Comparison of ENCODE assay signal across 41 mouse cellular contexts in genomic region chr1:182223815-182224214, GRCm38 (mm10). TPM values are rescaled to one million over a fixed set of nuclear protein-coding genes. Genes with fewer than 3 reads are reported as not detected.
DNase-seq lines count a peak whose midpoint lies in the region; ATAC-seq and TF ChIP-seq lines count a peak whose summit lies in the region.
"Had no signal": no experiment of that assay in that cellular context is flagged by ENCODE, and none has a peak within 500 bp of the region (broad histone marks: within the 10 kb centered on the region; RNA-seq: fewer than 3 reads in every experiment).

No protein-coding gene starts in this region.

- ATAC-seq in megakaryocyte, adult 5-6 weeks (ENCODE audit: poor library complexity, severe bottlenecking) = no peak
- ATAC-seq in common myeloid progenitor, adult 5-6 weeks (replicated peaks; ENCODE audit: low read depth, poor library complexity, severe bottlenecking) = 0 out of 2 replicates have a peak, but pooled peaks have one; percentile 15
- ATAC-seq: forebrain, embryonic 16.5 days; Patski had no signal

- no peak for TF ChIP-seq POLR2A in kidney, adult 2 months (IDR thresholded peaks at IDR 0.05; ENCODE audit: low read depth, low read length)

- WGBS in kidney, adult 2 months = 35% methylated on average over 4 of the region's 4 CpGs

- no peaks in the 10 kb centered on the region for H3K27me3 ChIP-seq in kidney, adult 2 months (replicated peaks; ENCODE audit: control insufficient read depth, insufficient read depth, low read length)
- peaks cover 2% of the 10 kb centered on the region for H3K27me3 ChIP-seq in megakaryocyte, embryonic 14.5 days (replicated peaks)
- H3K27me3 ChIP-seq: hindbrain, embryonic 13.5 days; limb, embryonic 12.5 days; lung, embryonic 15.5 days; neural tube, embryonic 15.5 days; Patski; stomach, embryonic 15.5 days had no signal

- no peaks in the 10 kb centered on the region for H3K36me3 ChIP-seq in kidney, adult 2 months (ENCODE audit: control insufficient read depth, insufficient read depth, low read length)
- peaks cover 8% of the 10 kb centered on the region for H3K36me3 ChIP-seq in megakaryocyte, embryonic 14.5 days (replicated peaks; ENCODE audit: low read length)
- H3K36me3 ChIP-seq: hindbrain, embryonic 13.5 days; limb, embryonic 12.5 days; lung, embryonic 15.5 days; neural tube, embryonic 15.5 days; stomach, embryonic 15.5 days had no signal

- TF ChIP-seq CTCF in kidney, adult 2 months (conservative IDR thresholded peaks at IDR 0.05; ENCODE audit: insufficient read depth, insufficient read length, low read depth, low read length) = no peak

- no peak overlapping the region for H3K4me3 ChIP-seq in kidney, adult 2 months (ENCODE audit: insufficient read depth, low read depth, low read length)
- H3K4me3 ChIP-seq in megakaryocyte, embryonic 14.5 days (replicated peaks) = peak overlapping the region; percentile 67
- H3K4me3 ChIP-seq: erythroblast, embryonic 14.5 days; gastrocnemius, adult 2 months; hindbrain, embryonic 13.5 days; limb, embryonic 12.5 days; lung, embryonic 15.5 days; neural tube, embryonic 15.5 days; stomach, embryonic 15.5 days had no signal

- peaks cover 16% of the 10 kb centered on the region for H3K9me3 ChIP-seq in megakaryocyte, embryonic 14.5 days
- H3K9me3 ChIP-seq: hindbrain, embryonic 13.5 days; lung, embryonic 15.5 days; neural tube, embryonic 15.5 days; stomach, embryonic 15.5 days had no signal

- no peak overlapping the region for H3K27ac ChIP-seq in kidney, adult 2 months (ENCODE audit: insufficient read depth, low read depth, low read length)
- H3K27ac ChIP-seq: gastrocnemius, adult 2 months; hindbrain, embryonic 13.5 days; limb, embryonic 12.5 days; lung, embryonic 15.5 days; neural tube, embryonic 15.5 days; stomach, embryonic 15.5 days had no signal

- no peaks in the 10 kb centered on the region for H3K4me1 ChIP-seq in kidney, adult 2 months (ENCODE audit: control insufficient read depth, insufficient read depth, low read length)
- peaks cover 37% of the 10 kb centered on the region for H3K4me1 ChIP-seq in megakaryocyte, embryonic 14.5 days
- H3K4me1 ChIP-seq: hindbrain, embryonic 13.5 days; neural tube, embryonic 15.5 days; stomach, embryonic 15.5 days had no signal

- peak; percentile 29 for DNase-seq in kidney, adult 2 months
- DNase-seq in kidney, postnatal 4 days = no peak
- no peak for DNase-seq in yolk sac, embryonic 10.5 days (ENCODE audit: low spot score)
- DNase-seq in adrenal gland, adult (ENCODE audit: inconsistent age in 2 of 2, low spot score in 1 of 2) = no peak
- no peak for DNase-seq in urinary bladder, postnatal 36 days (ENCODE audit: low spot score in 2 of 2)
- DNase-seq: adrenal gland, postnatal 25 days; cerebellum, adult 11-12 months; cerebellum, adult 9-11 months; gastrocnemius, adult 2 months; gastrocnemius, postnatal 36 days; heart, adult 18-20 months; heart, postnatal 4 days; kidney, adult 11 months; midbrain, embryonic 14.5 days; retina, postnatal 1 day; right cerebral cortex, postnatal 14 days; thymus, postnatal 14 days had no signal

RNA-seq across cellular contexts. Expression of gene Degs1, which starts 58.8 kb away (rescaled TPM):
- polyA plus RNA-seq in kidney, adult 2 months (2012; rRNA removed) = 137 and 158 TPM in 2 replicates
- 9.6 and 32.4 TPM in 2 replicates for polyA plus RNA-seq in megakaryocyte, embryonic 14.5 days (2012; ENCODE audit: insufficient read depth, low replicate concordance)
- 417 and 430 TPM in 2 replicates for total RNA-seq in megakaryocyte, adult 5-6 weeks (2015)
- total RNA-seq in megakaryocyte, adult 5-6 weeks (2017) = 194 and 208 TPM in 2 replicates
- 20.6 and 27.1 TPM in 2 replicates for total RNA-seq in common myeloid progenitor, adult 5-6 weeks (2017)

RNA-seq across cellular contexts. Expression of gene Vmn1r1, which starts 59.5 kb away (rescaled TPM):
- not detected in 2 replicates for polyA plus RNA-seq in kidney, adult 2 months (2012; rRNA removed)
- polyA plus RNA-seq in megakaryocyte, embryonic 14.5 days (2012; ENCODE audit: insufficient read depth, low replicate concordance) = not detected in 2 replicates
- not detected in 2 replicates for total RNA-seq in megakaryocyte, adult 5-6 weeks (2015)
- total RNA-seq in megakaryocyte, adult 5-6 weeks (2017) = not detected in 2 replicates
- not detected in 2 replicates for total RNA-seq in common myeloid progenitor, adult 5-6 weeks (2017)
- total RNA-seq: adrenal gland, adult 18-20 months; adrenal gland, postnatal 25 days; gastrocnemius, adult 2 months; gastrocnemius, postnatal 36 days; heart, adult 18-20 months; heart, postnatal 4 days; layer of hippocampus, postnatal 10 days; left cerebral cortex, adult 18-20 months; left cerebral cortex, postnatal 14 days; megakaryocyte-erythroid progenitor cell, adult 5-6 weeks had no signal
- polyA plus RNA-seq: cortical plate, adult 2 months; embryonic facial prominence, embryonic 14.5 days; erythroblast, embryonic 14.5 days; forebrain, embryonic 11.5 days; forebrain, embryonic 16.5 days; heart, embryonic 11.5 days; heart, embryonic 16.5 days; hindbrain, embryonic 13.5 days; limb, embryonic 12.5 days; liver, embryonic 11.5 days; liver, embryonic 16.5 days; lung, embryonic 15.5 days; midbrain, embryonic 14.5 days; neural tube, embryonic 15.5 days; Patski; small intestine, adult 2 months; stomach, embryonic 15.5 days had no signal
